Comparison of ENCODE assay signal across 8 mouse cellular contexts in genomic region chr7:131553771-131554175, GRCm38 (mm10). TPM values are rescaled to one million over a fixed set of nuclear protein-coding genes. Genes with fewer than 3 reads are reported as not detected.
DNase-seq lines count a peak whose midpoint lies in the region; ATAC-seq and TF ChIP-seq lines count a peak whose summit lies in the region.

No protein-coding gene starts in this region.

- H3K9me3 ChIP-seq in hindbrain, embryonic 12.5 days (replicated peaks), result no peaks in the 10 kb centered on the region
- no peaks in the 10 kb centered on the region for H3K9me3 ChIP-seq in liver, embryonic 12.5 days (replicated peaks)
- H3K9me3 ChIP-seq in neural tube, embryonic 12.5 days, result no peaks in the 10 kb centered on the region

- H3K27ac ChIP-seq in brown adipose tissue, adult 24 weeks (replicated peaks; ENCODE audit: low read depth, low read length), result no peak overlapping the region
- H3K27ac ChIP-seq in hindbrain, embryonic 12.5 days, result peak overlapping the region; percentile 55; the same call in 1 of the 2 replicates
- H3K27ac ChIP-seq in liver, embryonic 12.5 days, result no peak overlapping the region
- no peak overlapping the region for H3K27ac ChIP-seq in neural tube, embryonic 12.5 days
- H3K27ac ChIP-seq in layer of hippocampus, adult 2 months, result no peak overlapping the region

- H3K36me3 ChIP-seq in hindbrain, embryonic 12.5 days, result no peaks in the 10 kb centered on the region
- no peaks in the 10 kb centered on the region for H3K36me3 ChIP-seq in liver, embryonic 12.5 days
- H3K36me3 ChIP-seq in neural tube, embryonic 12.5 days, result no peaks in the 10 kb centered on the region

- peaks cover 3% of the 10 kb centered on the region; the same call in 1 of the 2 replicates for H3K4me1 ChIP-seq in brown adipose tissue, adult 24 weeks (ENCODE audit: control insufficient read depth, insufficient read depth, insufficient read length, low read length)
- peaks cover 32% of the 10 kb centered on the region for H3K4me1 ChIP-seq in hindbrain, embryonic 12.5 days
- peaks cover 18% of the 10 kb centered on the region for H3K4me1 ChIP-seq in liver, embryonic 12.5 days
- H3K4me1 ChIP-seq in neural tube, embryonic 12.5 days, result peaks cover 32% of the 10 kb centered on the region

- peak; percentile 53 to 55 for DNase-seq in lung, adult 18-20 months
- no peak for DNase-seq in lung, postnatal 10 days
- DNase-seq in layer of hippocampus, adult 2 months (ENCODE audit: low spot score in 2 of 2), result no peak
- no peak for DNase-seq in c-Kit-positive CD71-positive TER-119-positive erythroid progenitor cells, embryonic 14.5 days (ENCODE audit: low spot score)

- ATAC-seq in hindbrain, embryonic 12.5 days (ENCODE audit: low FRiP score), result peak; percentile 65; the same call in 1 of the 2 replicates
- ATAC-seq in liver, embryonic 12.5 days, result 0 out of 2 replicates have a peak, but pooled peaks have one; percentile 16
- peak; percentile 49 for ATAC-seq in neural tube, embryonic 12.5 days (ENCODE audit: low FRiP score, low read depth)

- H3K9ac ChIP-seq in hindbrain, embryonic 12.5 days, result peak overlapping the region; percentile 18; the same call in 1 of the 2 replicates
- H3K9ac ChIP-seq in liver, embryonic 12.5 days, result no peak overlapping the region
- peak overlapping the region; percentile 35; the same call in 1 of the 2 replicates for H3K9ac ChIP-seq in neural tube, embryonic 12.5 days

- no peak for TF ChIP-seq CTCF in layer of hippocampus, adult 2 months (conservative IDR thresholded peaks at IDR 0.05)

- peak overlapping the region; percentile 15; the same call in 1 of the 2 replicates for H3K4me3 ChIP-seq in brown adipose tissue, adult 24 weeks (ENCODE audit: insufficient read depth, low read depth, low read length)
- peak overlapping the region; percentile 33 for H3K4me3 ChIP-seq in hindbrain, embryonic 12.5 days
- peak overlapping the region; percentile 41 for H3K4me3 ChIP-seq in liver, embryonic 12.5 days
- H3K4me3 ChIP-seq in neural tube, embryonic 12.5 days, result peak overlapping the region; percentile 35
- H3K4me3 ChIP-seq in layer of hippocampus, adult 2 months, result no peak overlapping the region

- H3K27me3 ChIP-seq in hindbrain, embryonic 12.5 days, result peaks cover 96% of the 10 kb centered on the region
- peaks cover 100% of the 10 kb centered on the region for H3K27me3 ChIP-seq in liver, embryonic 12.5 days (replicated peaks)
- peaks cover 100% of the 10 kb centered on the region for H3K27me3 ChIP-seq in neural tube, embryonic 12.5 days (replicated peaks)

- peak overlapping the region; percentile 57 for H3K4me2 ChIP-seq in hindbrain, embryonic 12.5 days (replicated peaks)
- H3K4me2 ChIP-seq in liver, embryonic 12.5 days, result peak overlapping the region; percentile 58
- H3K4me2 ChIP-seq in neural tube, embryonic 12.5 days (replicated peaks), result peak overlapping the region; percentile 65

- under 1% methylated on average over 38 of the region's 39 CpGs for WGBS in hindbrain, embryonic 12.5 days
- WGBS in liver, embryonic 12.5 days (ENCODE audit: insufficient replicate concordance), result under 1% methylated on average over 39 of the region's 39 CpGs
- WGBS in neural tube, embryonic 12.5 days, result under 1% methylated on average over 39 of the region's 39 CpGs

RNA-seq across cellular contexts. Expression of gene Hmx2, which starts 5.2 kb away (rescaled TPM):
- polyA plus RNA-seq in brown adipose tissue, adult 24 weeks (2012; ENCODE audit: insufficient read depth, insufficient read length, missing spikeins), result not detected in 2 replicates
- polyA plus RNA-seq in hindbrain, embryonic 12.5 days (2016; fragmentation: Nextera tagmentation; extraction: Ambion mirVana), result 3.5 and 3.9 TPM in 2 replicates
- polyA plus RNA-seq in liver, embryonic 12.5 days (2016; fragmentation: Nextera tagmentation; extraction: Ambion mirVana), result not detected in 2 replicates
- polyA plus RNA-seq in neural tube, embryonic 12.5 days (2016; fragmentation: Nextera tagmentation; extraction: Ambion mirVana), result 2.6 and 2.7 TPM in 2 replicates
- total RNA-seq in layer of hippocampus, adult 2 months (2021), result not detected

RNA-seq across cellular contexts. Expression of gene Bub3, which starts 6.2 kb away (rescaled TPM):
- 28.4 and 36.7 TPM in 2 replicates for polyA plus RNA-seq in brown adipose tissue, adult 24 weeks (2012; ENCODE audit: insufficient read depth, insufficient read length, missing spikeins)
- polyA plus RNA-seq in hindbrain, embryonic 12.5 days (2016; fragmentation: Nextera tagmentation; extraction: Ambion mirVana), result 217 and 220 TPM in 2 replicates
- polyA plus RNA-seq in liver, embryonic 12.5 days (2016; fragmentation: Nextera tagmentation; extraction: Ambion mirVana), result 151 and 152 TPM in 2 replicates
- 212 and 219 TPM in 2 replicates for polyA plus RNA-seq in neural tube, embryonic 12.5 days (2016; fragmentation: Nextera tagmentation; extraction: Ambion mirVana)
- total RNA-seq in layer of hippocampus, adult 2 months (2021), result 10 to 100 TPM; 59.4 to 66.3 TPM

RNA-seq across cellular contexts. Expression of gene Hmx3, which starts 11.1 kb away (rescaled TPM):
- polyA plus RNA-seq in brown adipose tissue, adult 24 weeks (2012; ENCODE audit: insufficient read depth, insufficient read length, missing spikeins), result not detected in 2 replicates
- polyA plus RNA-seq in hindbrain, embryonic 12.5 days (2016; fragmentation: Nextera tagmentation; extraction: Ambion mirVana), result 2.2 and 4.1 TPM in 2 replicates
- not detected in 2 replicates for polyA plus RNA-seq in liver, embryonic 12.5 days (2016; fragmentation: Nextera tagmentation; extraction: Ambion mirVana)
- 1.7 and 2.2 TPM in 2 replicates for polyA plus RNA-seq in neural tube, embryonic 12.5 days (2016; fragmentation: Nextera tagmentation; extraction: Ambion mirVana)
- not detected for total RNA-seq in layer of hippocampus, adult 2 months (2021)

Comparison
In these comparisons a context has a peak if more than half of its experiments do, and no peak if none do; other contexts are left out.
1. DNase-seq: peak in lung, adult 18-20 months (2 of 2); none in lung, postnatal 10 days (single experiment), layer of hippocampus, adult 2 months (0 of 2) and c-Kit-positive CD71-positive TER-119-positive erythroid progenitor cells, embryonic 14.5 days (single experiment).
2. Peak in every context shown above with its lines, with median percentiles within 50 percentile points of each other: ATAC-seq and H3K4me2 ChIP-seq.